Mouse (Mus musculus): ENCODE results near the gene Tas2r119.

- TF ChIP-seq CTCF (IDR thresholded peaks at IDR 0.05; ENCODE audit: low read depth): no peak
- TF ChIP-seq EP300 (IDR thresholded peaks at IDR 0.05; ENCODE audit: low read depth): no peak
Observed at GRCm38 (mm10) chr15:32226888-32227395, 49.9 kb downstream of the Tas2r119 start.

Data from liver, postnatal 0 days (tissue).